Mouse (Mus musculus) B cell, adult 2 months (primary cell): ENCODE data around the gene Tmem135.
"Not testable (repeated sequence)": the region's sequence is repeated elsewhere in the genome, so short reads cannot be mapped to it uniquely, and the experiment has no call there.

ENCODE experiments used
- DNase-seq, 2 experiments: peaks; one replicate each; pipeline ENCODE4 v3.0.0; 2022

Tmem135 gene

GRCm38 (mm10) chr7:89382892-89383291, 21.1 kb downstream of the Tmem135 start:
- DNase-seq = no peak

- no peak for DNase-seq
Measured at GRCm38 (mm10) chr7:89380935-89381705, 22.9 kb downstream of the Tmem135 start.

GRCm38 (mm10) chr7:89371623-89372295, 32.3 kb downstream of the Tmem135 start:
- no peak for DNase-seq

- peak; percentile 40 to 42 for DNase-seq
Measured at GRCm38 (mm10) chr7:89370917-89371316, 33.1 kb downstream of the Tmem135 start.

GRCm38 (mm10) chr7:89370086-89370485, 33.9 kb downstream of the Tmem135 start:
- DNase-seq = no peak

GRCm38 (mm10) chr7:89367643-89368042, 36.4 kb downstream of the Tmem135 start:
- no peak for DNase-seq

GRCm38 (mm10) chr7:89365135-89365880, 38.7 kb downstream of the Tmem135 start:
- DNase-seq = no peak

GRCm38 (mm10) chr7:89363975-89364374, 40.0 kb downstream of the Tmem135 start:
- no peak for DNase-seq

- no peak for DNase-seq
Measured at GRCm38 (mm10) chr7:89356307-89356706, 47.7 kb downstream of the Tmem135 start.

GRCm38 (mm10) chr7:89355519-89356255, 48.3 kb downstream of the Tmem135 start:
- DNase-seq = no peak

- no peak for DNase-seq
Measured at GRCm38 (mm10) chr7:89342021-89342420, 62.0 kb downstream of the Tmem135 start.

GRCm38 (mm10) chr7:89339808-89340207, 64.2 kb downstream of the Tmem135 start:
- no peak for DNase-seq

- DNase-seq = no peak
Measured at GRCm38 (mm10) chr7:89339142-89339435, 64.9 kb downstream of the Tmem135 start.

- peak; percentile 94 to 95 for DNase-seq
Measured at GRCm38 (mm10) chr7:89338350-89339141, 65.5 kb downstream of the Tmem135 start.

GRCm38 (mm10) chr7:89337711-89338349, 66.2 kb downstream of the Tmem135 start:
- no peak for DNase-seq

GRCm38 (mm10) chr7:89336434-89336833, 67.6 kb downstream of the Tmem135 start:
- DNase-seq = no peak

GRCm38 (mm10) chr7:89335316-89335715, 68.7 kb downstream of the Tmem135 start:
- DNase-seq = no peak

- no peak for DNase-seq
Measured at GRCm38 (mm10) chr7:89329896-89330295, 74.1 kb downstream of the Tmem135 start.

GRCm38 (mm10) chr7:89327731-89328130, 76.3 kb downstream of the Tmem135 start:
- DNase-seq = no peak

- no peak for DNase-seq
Measured at GRCm38 (mm10) chr7:89326761-89327160, 77.3 kb downstream of the Tmem135 start.

- no peak for DNase-seq
Measured at GRCm38 (mm10) chr7:89326202-89326601, 77.8 kb downstream of the Tmem135 start.

GRCm38 (mm10) chr7:89322741-89323140, 81.3 kb downstream of the Tmem135 start:
- DNase-seq = not testable (repeated sequence)
